Mouse (Mus musculus): ENCODE data around the gene Rpl32. TPM values are rescaled to one million over a fixed set of nuclear protein-coding genes. Genes with fewer than 3 reads are reported as not detected.
A peak's percentile ranks its signal among the peaks of the same experiment; 100 is the strongest.

Gene Rpl32
- polyA plus RNA-seq, 1 experiment: 321 TPM

- DNase-seq: peak; percentile 16
- no peak for TF ChIP-seq CTCF (IDR thresholded peaks at IDR 0.05; ENCODE audit: insufficient read depth, low read length)
- TF ChIP-seq POLR2A (IDR thresholded peaks at IDR 0.05; ENCODE audit: borderline replicate concordance, extremely low read depth, low read depth, low read length): no peak
- Histone ChIP-seq H3K4me1 (ENCODE audit: control insufficient read depth, insufficient read depth, low read length) (no peaks in the 10 kb centered on the region; the same call in 1 of the 2 replicates), H3K4me3 (replicated peaks; ENCODE audit: extremely low read depth, low read depth, low read length) (peak overlapping the region; percentile 29)
- WGBS: 3% methylated on average over 12 of the region's 14 CpGs
Observed at GRCm38 (mm10) chr6:115773966-115774413, 34.6 kb downstream of the Rpl32 start.

- Histone ChIP-seq H3K4me1 (ENCODE audit: control insufficient read depth, insufficient read depth, low read length) (peaks cover 4% of the 10 kb centered on the region), H3K4me3 (replicated peaks; ENCODE audit: extremely low read depth, low read depth, low read length) (no peak overlapping the region)
- no peak for DNase-seq
- peak; percentile 16; the same call in 1 of the 2 replicates for TF ChIP-seq CTCF (IDR thresholded peaks at IDR 0.05; ENCODE audit: insufficient read depth, low read length)
- no peak for TF ChIP-seq POLR2A (IDR thresholded peaks at IDR 0.05; ENCODE audit: borderline replicate concordance, extremely low read depth, low read depth, low read length)
- 80% methylated on average over 1 of the region's 1 CpGs for WGBS
Observed at GRCm38 (mm10) chr6:115772604-115773003, 35.9 kb downstream of the Rpl32 start.

- WGBS: 80% methylated on average over 6 of the region's 6 CpGs
- H3K4me3 ChIP-seq (replicated peaks; ENCODE audit: extremely low read depth, low read depth, low read length): no peak overlapping the region
- DNase-seq: no peak
- H3K4me1 ChIP-seq (ENCODE audit: control insufficient read depth, insufficient read depth, low read length): peaks cover 5% of the 10 kb centered on the region
- TF ChIP-seq CTCF (IDR thresholded peaks at IDR 0.05; ENCODE audit: insufficient read depth, low read length) (no peak), POLR2A (IDR thresholded peaks at IDR 0.05; ENCODE audit: borderline replicate concordance, extremely low read depth, low read depth, low read length) (no peak)
Observed at GRCm38 (mm10) chr6:115772201-115772600, 36.3 kb downstream of the Rpl32 start.

GRCm38 (mm10) chr6:115770852-115771251, 37.7 kb downstream of the Rpl32 start:
- no peak for TF ChIP-seq POLR2A (IDR thresholded peaks at IDR 0.05; ENCODE audit: borderline replicate concordance, extremely low read depth, low read depth, low read length)
- TF ChIP-seq CTCF (IDR thresholded peaks at IDR 0.05; ENCODE audit: insufficient read depth, low read length): no peak
- 58% methylated on average over 4 of the region's 4 CpGs for WGBS
- no peak for DNase-seq
- Histone ChIP-seq H3K4me1 (ENCODE audit: control insufficient read depth, insufficient read depth, low read length) (peaks cover 5% of the 10 kb centered on the region), H3K4me3 (replicated peaks; ENCODE audit: extremely low read depth, low read depth, low read length) (no peak overlapping the region)

GRCm38 (mm10) chr6:115770059-115770670, 38.4 kb downstream of the Rpl32 start:
- TF ChIP-seq POLR2A (IDR thresholded peaks at IDR 0.05; ENCODE audit: borderline replicate concordance, extremely low read depth, low read depth, low read length) (no peak), CTCF (IDR thresholded peaks at IDR 0.05; ENCODE audit: insufficient read depth, low read length) (no peak)
- DNase-seq: no peak
- Histone ChIP-seq H3K4me3 (replicated peaks; ENCODE audit: extremely low read depth, low read depth, low read length) (no peak overlapping the region), H3K4me1 (ENCODE audit: control insufficient read depth, insufficient read depth, low read length) (peaks cover 5% of the 10 kb centered on the region)
- 77% methylated on average over 20 of the region's 20 CpGs for WGBS

GRCm38 (mm10) chr6:115768207-115768606, 40.3 kb downstream of the Rpl32 start:
- Histone ChIP-seq H3K4me3 (replicated peaks; ENCODE audit: extremely low read depth, low read depth, low read length) (no peak overlapping the region), H3K4me1 (ENCODE audit: control insufficient read depth, insufficient read depth, low read length) (peaks cover 5% of the 10 kb centered on the region)
- TF ChIP-seq CTCF (IDR thresholded peaks at IDR 0.05; ENCODE audit: insufficient read depth, low read length): no peak
- TF ChIP-seq POLR2A (IDR thresholded peaks at IDR 0.05; ENCODE audit: borderline replicate concordance, extremely low read depth, low read depth, low read length): no peak
- DNase-seq: peak; percentile 19
- 48% methylated on average over 4 of the region's 4 CpGs for WGBS

- peaks cover 5% of the 10 kb centered on the region for H3K4me1 ChIP-seq (ENCODE audit: control insufficient read depth, insufficient read depth, low read length)
- TF ChIP-seq POLR2A (IDR thresholded peaks at IDR 0.05; ENCODE audit: borderline replicate concordance, extremely low read depth, low read depth, low read length) (no peak), CTCF (IDR thresholded peaks at IDR 0.05; ENCODE audit: insufficient read depth, low read length) (no peak)
- WGBS: 50% methylated on average over 9 of the region's 9 CpGs
- H3K4me3 ChIP-seq (replicated peaks; ENCODE audit: extremely low read depth, low read depth, low read length): no peak overlapping the region
- DNase-seq: no peak
Observed at GRCm38 (mm10) chr6:115767357-115767756, 41.2 kb downstream of the Rpl32 start.

- TF ChIP-seq POLR2A (IDR thresholded peaks at IDR 0.05; ENCODE audit: borderline replicate concordance, extremely low read depth, low read depth, low read length): 0 out of 2 replicates have a peak, but pooled peaks have one; percentile 17
- no peak for TF ChIP-seq CTCF (IDR thresholded peaks at IDR 0.05; ENCODE audit: insufficient read depth, low read length)
- WGBS: 9% methylated on average over 7 of the region's 7 CpGs
- Histone ChIP-seq H3K4me1 (ENCODE audit: control insufficient read depth, insufficient read depth, low read length) (peaks cover 11% of the 10 kb centered on the region), H3K4me3 (replicated peaks; ENCODE audit: extremely low read depth, low read depth, low read length) (no peak overlapping the region)
- DNase-seq: peak; percentile 46
Observed at GRCm38 (mm10) chr6:115764179-115764578, 44.4 kb downstream of the Rpl32 start.

- TF ChIP-seq CTCF (IDR thresholded peaks at IDR 0.05; ENCODE audit: insufficient read depth, low read length): no peak
- TF ChIP-seq POLR2A (IDR thresholded peaks at IDR 0.05; ENCODE audit: borderline replicate concordance, extremely low read depth, low read depth, low read length): no peak
- Histone ChIP-seq H3K4me3 (replicated peaks; ENCODE audit: extremely low read depth, low read depth, low read length) (no peak within 1 kb of the TSS), H3K4me1 (ENCODE audit: control insufficient read depth, insufficient read depth, low read length) (peaks cover 6% of the 10 kb centered on the region)
- DNase-seq: no peak
- WGBS: 5% methylated on average over 9 of the region's 9 CpGs
Observed at GRCm38 (mm10) chr6:115761995-115762756, 46.4 kb downstream of the Rpl32 start, which contains the start of gene Tmem40. Tmem40 (minus strand) TSS chr6:115762410.
